Mouse (Mus musculus): ENCODE data around the gene Fam207a.
A peak's percentile ranks its signal among the peaks of the same experiment; 100 is the strongest.

Gene Fam207a

GRCm38 (mm10) chr10:77449315-77450158 is 66.0 kb downstream of the Fam207a start:
- peak; percentile 96 for DNase-seq

DNA sequence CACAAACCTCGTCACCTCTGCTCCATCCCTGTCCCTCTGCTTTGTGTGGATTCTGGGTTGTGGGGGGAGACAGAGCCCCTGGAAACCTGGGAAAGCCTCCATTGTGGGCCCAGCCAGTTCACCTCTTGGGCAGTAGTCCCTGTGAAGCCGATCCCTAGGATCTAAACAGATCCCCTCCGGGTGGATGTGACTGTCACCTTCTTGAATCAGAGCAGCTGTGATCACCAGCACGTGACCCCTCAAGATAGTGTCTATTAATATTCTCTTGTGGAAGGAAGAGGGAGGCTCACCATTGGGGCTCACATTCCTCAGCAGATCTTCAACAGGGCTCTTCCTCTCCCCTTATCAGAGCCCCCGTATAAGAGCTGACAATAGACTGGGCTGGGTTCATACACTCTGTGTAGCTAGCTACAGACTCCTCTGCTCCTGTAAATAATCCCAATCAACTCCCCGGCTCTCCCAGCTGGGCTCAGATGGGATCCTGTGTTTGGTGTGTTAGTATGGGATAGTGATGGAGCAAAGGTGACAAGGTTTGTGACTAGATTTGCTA is 66.8 kb downstream of the Fam207a start:
- DNase-seq = peak; percentile 93

- DNase-seq = peak; percentile 93
Observed at GRCm38 (mm10) chr10:77448209-77448608, 67.4 kb downstream of the Fam207a start.

- peak; percentile 93 for DNase-seq
Observed at GRCm38 (mm10) chr10:77447755-77448154, 67.8 kb downstream of the Fam207a start.

- peak; percentile 91 for DNase-seq
Observed at GRCm38 (mm10) chr10:77442250-77442649, 73.3 kb downstream of the Fam207a start.

GRCm38 (mm10) chr10:77441812-77442211 is 73.8 kb downstream of the Fam207a start:
- peak; percentile 96 for DNase-seq

DNA sequence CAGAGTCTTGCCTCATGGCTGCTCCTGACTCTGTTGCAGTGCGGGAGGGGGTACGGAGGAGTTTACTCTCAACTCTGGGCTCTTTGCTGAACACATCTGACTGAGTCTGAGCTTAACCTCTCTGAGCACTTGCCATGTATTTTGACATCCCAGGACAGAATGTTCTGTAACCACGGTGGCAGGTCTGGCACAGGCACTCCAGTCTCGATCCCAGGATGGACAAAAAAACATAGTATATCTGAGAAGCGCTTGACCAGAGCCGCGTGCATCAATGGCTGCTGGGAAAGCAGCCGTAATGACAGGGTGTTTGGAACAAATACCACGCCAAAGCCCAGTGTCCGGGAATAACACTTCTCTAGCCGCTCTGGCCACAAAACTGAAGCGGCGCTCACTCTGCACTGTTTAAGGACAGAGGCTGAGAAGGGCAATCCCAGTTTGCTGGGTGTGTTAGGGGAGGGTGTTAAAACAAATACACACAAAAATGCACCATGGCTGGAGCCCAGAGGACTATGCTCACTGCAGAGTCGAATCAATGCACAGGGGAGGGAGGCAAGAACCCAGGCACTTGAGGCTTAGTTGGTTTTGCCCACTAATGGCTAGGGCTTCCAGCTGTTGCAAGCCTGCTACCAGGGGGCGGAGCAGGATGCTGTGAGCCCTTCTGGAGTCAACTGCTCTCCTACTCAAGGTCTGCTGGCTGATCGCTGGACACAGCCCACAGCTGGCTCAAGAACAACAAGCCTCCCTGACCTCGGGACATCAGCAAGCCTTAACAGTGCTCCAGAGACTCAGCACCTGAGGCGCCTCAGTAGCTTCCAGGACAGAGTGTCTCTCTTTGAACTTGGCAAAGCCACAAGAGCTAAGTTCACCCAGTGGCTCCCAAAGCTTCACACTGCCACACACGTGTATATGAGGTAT is 74.5 kb downstream of the Fam207a start:
- DNase-seq = peak; percentile 99

GRCm38 (mm10) chr10:77440286-77440685 is 75.3 kb downstream of the Fam207a start:
- peak; percentile 94 for DNase-seq

GRCm38 (mm10) chr10:77439026-77439425 is 76.6 kb downstream of the Fam207a start:
- no peak for DNase-seq

DNA sequence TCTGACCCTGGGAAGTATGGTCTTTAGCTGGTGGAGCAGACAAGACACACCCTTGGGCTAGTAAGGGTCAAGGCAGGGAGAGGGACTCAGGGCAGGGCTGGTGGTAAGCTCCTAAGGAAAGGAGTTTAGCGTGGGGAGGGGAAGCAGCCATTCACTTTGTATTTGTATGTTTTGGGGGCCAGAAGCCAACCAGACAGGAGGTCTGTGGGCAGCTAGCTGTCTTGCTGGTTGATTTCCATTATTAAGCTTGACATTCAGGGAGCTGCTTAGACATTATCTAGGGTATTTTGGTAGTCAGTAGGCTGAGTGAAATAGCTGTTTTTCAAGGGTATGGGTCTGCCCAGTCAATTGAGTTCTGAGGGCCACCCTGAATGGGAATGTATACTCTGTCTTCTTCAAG is 77.6 kb downstream of the Fam207a start:
- DNase-seq = no peak

Measured in heart, adult 11 months (tissue).